Mouse (Mus musculus) G1E-ER4 (cell line): ENCODE results near the gene Aff3. TPM values are rescaled to one million over a fixed set of nuclear protein-coding genes. Genes with fewer than 3 reads are reported as not detected.

ENCODE experiments used
- GATA1 ChIP-seq: IDR thresholded peaks from one replicate; pipeline ENCODE4 v1.8.0; 2012; ENCODE audit warnings: low read length, inconsistent platforms
- polyA plus RNA-seq: library from polyadenylated mRNA; stranded (reverse); fragments of >175 nt; gene quantifications from 2 replicates; pipeline ENCODE4 v1.2.3, GENCODE M21; 2012

The Aff3 gene
- polyA plus RNA-seq, 1 experiment: 9.7 TPM

- no peak for TF ChIP-seq GATA1
These were observed 76.0 kb downstream of the Aff3 start for GRCm38 (mm10) chr1:38588741-38589140.

DNA sequence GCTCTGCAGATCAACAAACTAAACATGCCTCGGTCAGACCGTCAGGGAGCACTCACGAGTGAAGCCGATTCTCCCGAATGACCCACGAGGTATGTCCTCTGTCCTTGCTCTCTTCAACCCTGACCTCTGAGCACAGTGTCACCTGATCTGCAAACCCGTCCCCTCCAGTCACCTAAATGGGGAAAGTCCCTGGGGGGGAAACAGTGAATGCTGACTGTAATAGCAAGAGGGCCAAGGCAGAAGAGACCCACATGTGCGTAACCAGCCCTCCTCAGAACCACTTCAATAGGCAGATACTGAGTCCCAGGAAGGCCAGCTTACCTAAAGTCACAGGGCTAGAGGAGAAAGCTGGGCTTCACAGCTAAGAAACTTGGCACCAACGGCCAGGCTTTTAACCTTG is 82.4 kb downstream of the Aff3 start:
- TF ChIP-seq GATA1: no peak

- no peak for TF ChIP-seq GATA1
These were observed 84.2 kb downstream of the Aff3 start for GRCm38 (mm10) chr1:38580572-38580971.

DNA sequence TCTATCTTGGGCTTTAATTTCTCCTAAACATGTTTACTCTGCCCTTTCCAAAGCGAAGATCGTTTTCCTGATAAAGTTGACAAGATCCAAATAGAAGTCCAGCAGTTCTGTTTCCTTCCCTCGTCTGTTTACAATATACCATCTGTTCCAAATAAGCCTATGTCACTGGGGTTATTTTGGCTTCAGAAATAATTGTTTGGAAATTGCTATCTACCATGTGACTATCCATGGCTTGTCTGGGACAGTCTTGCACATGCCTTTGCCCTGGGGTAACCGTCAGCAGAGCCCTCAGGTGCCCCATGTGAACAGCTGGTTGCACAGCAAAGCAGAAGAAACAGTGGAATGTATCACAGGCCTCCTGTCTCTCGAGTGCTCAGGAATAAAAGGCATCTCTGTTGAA is 86.4 kb downstream of the Aff3 start:
- TF ChIP-seq GATA1: no peak

GRCm38 (mm10) chr1:38567791-38568190 is 97.0 kb downstream of the Aff3 start:
- no peak for TF ChIP-seq GATA1

DNA sequence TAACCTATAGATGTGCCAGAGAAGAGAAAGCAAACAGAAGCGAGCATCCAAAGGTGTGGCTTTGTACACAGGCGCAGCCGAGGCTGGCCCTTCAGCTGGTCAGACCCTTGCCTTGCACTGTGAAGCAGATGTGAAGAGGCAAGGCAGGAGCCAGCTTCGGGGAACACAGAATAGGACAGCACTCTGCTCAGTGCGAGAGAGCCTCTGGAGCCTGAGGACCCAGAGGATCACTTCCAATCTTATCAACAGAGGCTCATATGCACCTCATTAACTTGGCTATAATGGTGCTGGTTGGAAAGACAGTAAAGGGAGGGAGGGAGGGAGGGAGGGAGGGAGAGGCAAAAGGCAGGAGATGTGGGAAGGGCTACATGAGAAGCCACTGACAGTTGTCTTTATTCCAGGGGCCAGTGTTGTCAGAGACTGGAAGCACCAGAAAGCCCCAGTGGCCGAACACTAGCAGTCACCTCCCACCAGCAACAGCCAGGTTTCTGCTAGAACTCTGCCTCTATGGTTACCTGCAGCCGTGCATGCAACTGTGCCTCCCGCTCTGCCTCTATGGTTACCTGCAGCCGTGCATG is 98.6 kb downstream of the Aff3 start:
- no peak for TF ChIP-seq GATA1

- TF ChIP-seq GATA1: no peak
These were observed 99.4 kb downstream of the Aff3 start for GRCm38 (mm10) chr1:38565295-38565777.

- no peak for TF ChIP-seq GATA1
These were observed 102.2 kb downstream of the Aff3 start for GRCm38 (mm10) chr1:38562397-38563199.

GRCm38 (mm10) chr1:38561331-38561730 is 103.4 kb downstream of the Aff3 start:
- no peak for TF ChIP-seq GATA1

DNA sequence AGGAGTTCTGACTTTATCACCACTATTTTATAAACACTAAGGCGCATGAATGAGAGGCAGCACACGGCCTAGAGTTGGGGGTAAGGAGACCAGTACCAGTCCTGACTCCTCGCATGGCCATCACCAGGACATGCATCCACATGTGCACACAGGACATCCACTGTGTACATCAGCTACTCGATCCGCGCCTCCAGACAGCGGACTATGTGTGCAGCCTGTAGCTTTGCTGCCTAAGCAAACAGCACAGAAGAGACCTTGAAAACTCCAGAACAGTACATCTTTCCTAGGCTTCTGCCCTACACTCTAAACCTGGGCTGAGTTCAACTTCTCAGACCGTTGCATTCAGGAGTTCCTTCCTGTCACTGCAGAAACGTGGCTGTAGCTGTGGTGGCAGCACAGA is 104.1 kb downstream of the Aff3 start:
- no peak for TF ChIP-seq GATA1

- no peak for TF ChIP-seq GATA1
These were observed 107.1 kb downstream of the Aff3 start for GRCm38 (mm10) chr1:38557615-38558014.

- TF ChIP-seq GATA1: no peak
These were observed 110.2 kb downstream of the Aff3 start for GRCm38 (mm10) chr1:38554546-38554945.

DNA sequence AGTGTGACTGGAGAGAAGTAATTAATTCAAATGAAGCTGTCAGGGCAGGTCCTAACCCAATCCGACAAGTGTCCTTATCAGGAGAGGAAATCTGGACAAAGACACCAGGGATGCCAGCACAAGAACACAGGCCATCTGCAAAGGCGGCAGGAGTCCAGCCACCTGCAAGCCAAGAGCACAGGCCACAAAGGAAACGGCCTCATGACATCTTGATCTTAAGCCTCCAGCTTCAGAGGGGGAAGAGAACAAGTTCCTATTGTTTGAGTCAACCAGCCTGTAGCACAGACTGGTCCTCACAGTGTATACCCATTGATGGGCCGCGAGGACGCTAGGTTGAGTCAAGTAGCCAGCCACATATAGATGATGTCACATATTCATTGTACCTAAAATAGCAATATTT is 111.7 kb downstream of the Aff3 start:
- TF ChIP-seq GATA1: no peak

DNA sequence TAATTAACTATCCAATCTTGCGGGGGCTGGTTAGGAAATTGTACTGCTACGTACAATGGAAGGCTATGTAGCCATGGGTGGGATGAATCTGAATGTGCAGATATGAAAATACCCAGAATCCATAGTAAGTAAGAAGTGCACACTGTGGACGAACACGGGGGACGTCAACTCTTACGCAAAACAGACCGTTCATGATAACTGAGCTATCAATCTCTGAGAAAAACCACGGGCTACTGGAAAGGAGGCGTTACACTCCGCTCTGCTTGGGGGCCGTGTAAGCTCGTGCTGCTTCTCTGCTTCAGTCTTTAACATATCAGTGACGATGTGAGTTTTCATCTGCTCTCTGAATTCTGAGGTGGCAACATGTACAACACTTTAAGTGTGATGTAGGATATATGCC is 114.2 kb downstream of the Aff3 start:
- TF ChIP-seq GATA1: no peak

DNA sequence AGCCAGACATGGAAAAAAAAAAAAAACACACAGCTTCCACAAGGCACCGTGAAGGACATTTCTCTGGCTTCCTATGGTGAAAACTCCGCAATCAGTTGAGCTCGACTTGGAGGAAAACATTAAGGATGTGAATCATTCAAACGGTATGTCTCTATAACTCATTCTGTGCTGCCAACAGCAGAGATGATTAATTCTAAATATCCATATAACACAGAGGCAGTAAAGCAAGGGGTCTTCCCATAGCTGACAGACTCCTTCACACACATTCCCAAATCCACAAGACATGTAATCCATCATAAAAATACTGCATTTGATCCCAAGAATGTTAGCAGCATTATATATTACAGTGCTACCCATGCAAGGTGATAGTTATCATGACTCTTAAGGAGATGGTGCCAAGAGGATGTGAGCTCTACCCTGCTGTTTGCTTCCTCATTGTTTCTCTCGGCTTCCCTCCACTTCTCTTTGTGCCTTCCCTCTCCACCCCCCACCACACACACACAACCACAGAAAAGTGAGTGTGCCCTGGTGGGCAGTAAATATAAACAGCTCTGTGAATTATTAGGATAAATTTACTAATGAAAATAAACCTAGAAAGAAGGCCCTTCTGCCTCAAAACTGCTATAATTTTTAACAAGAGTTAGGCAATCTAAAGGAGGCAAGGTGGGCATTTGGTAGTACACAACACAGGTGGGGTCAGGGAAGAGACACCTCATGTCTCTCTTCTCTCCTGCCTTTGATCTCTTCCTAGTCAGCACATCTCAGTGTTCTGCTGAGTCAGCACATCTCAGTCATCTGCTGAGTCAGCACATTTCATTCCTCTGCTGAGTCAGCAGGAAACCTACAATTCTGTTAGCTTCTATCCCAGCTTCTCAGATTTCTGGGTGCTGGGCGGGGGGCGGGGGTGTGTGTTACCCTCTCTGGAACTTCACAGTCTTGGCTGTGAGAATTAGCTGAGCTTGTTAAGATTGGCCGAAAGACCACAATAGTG is 115.8 kb downstream of the Aff3 start:
- TF ChIP-seq GATA1: no peak

GRCm38 (mm10) chr1:38547685-38548084 is 117.1 kb downstream of the Aff3 start:
- no peak for TF ChIP-seq GATA1

DNA sequence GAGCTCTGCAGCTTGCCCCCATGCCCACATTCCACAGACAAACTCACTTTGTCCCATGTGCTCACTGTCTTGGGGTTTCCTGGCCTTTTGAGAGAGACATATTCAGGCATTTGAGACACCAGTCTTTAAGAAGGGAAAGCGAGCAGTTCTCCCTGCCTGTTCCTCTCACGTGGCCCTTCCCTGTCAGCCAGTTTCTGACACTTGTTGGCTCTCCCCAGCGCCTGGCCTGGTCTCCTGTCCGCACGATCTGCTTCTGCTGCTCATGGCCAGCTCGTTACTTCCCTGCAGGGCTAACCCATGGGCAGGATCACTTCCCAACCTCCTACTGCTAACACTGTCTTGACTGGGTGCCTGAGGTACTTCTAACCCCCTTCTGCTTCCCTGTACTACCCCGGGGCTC is 118.1 kb downstream of the Aff3 start:
- TF ChIP-seq GATA1: no peak
